Mouse (Mus musculus) retina, postnatal 1 day (tissue): ENCODE data around the gene Nudt4.
"Not testable (repeated sequence)": the region's sequence is repeated elsewhere in the genome, so short reads cannot be mapped to it uniquely, and the experiment has no call there.

Source experiments
- DNase-seq: peaks from one replicate; pipeline ENCODE4 v3.0.0-alpha.2; 2012

Nudt4 gene

DNA sequence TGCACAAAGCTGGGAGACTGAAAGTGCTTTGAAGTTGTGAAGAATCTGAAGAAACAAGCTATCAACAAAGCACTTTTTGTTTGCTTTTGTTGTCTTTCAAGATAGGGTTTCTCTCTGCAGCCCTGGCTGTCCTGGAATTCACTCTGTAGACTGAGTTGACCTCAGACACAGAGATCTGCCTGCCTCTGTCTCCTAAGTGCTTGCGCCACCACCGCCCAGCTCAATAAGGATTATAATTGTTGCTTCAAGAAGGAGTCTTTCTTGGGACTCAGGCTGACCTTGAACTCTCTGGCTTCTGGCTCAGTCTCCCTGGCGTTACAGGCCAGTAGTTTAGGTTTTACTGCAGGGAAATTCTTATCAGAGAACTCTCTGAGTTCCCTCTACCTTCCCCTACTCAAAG, 2.8 kb upstream of the Nudt4 start:
- DNase-seq, result no peak

DNA sequence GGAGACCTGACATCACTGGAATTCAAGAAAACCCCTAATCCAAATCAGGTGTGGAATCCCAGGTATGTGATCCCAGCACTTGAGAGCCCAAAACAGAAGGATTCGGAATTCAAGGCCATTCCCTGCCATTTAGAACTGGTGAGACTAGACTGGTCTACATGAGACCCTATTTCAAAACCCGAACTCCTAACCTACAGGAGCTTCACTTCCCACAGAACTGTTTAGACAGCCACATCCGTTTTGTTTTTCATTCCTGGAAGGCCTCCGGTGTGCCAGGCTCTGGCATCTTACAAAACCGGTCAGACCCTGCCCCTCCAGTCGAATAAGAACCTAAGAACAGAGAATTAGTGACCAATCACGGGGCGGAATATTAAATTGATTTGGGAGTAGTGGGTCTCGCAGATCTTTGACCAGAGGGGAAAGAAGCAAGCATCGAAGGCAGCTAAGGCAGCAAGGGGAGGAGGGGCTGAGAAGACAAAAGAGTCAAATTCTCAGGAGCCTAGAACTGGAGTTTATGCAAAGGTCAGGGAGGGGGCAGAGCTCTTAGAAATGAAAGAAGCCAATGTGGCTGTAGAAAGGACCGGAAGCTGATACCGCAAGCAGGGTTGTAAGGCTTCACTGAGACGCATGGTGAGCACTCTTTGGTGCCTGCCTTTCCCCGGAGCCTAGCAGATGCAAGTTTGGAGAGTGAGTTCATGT, 1.4 kb upstream of the Nudt4 start:
- DNase-seq, result no peak

- DNase-seq, result peak; percentile 62
Observed at GRCm38 (mm10) chr10:95562859-95563841, 796 bp downstream of the Nudt4 start.

GRCm38 (mm10) chr10:95562395-95562794, 1.6 kb downstream of the Nudt4 start:
- DNase-seq, result no peak

DNA sequence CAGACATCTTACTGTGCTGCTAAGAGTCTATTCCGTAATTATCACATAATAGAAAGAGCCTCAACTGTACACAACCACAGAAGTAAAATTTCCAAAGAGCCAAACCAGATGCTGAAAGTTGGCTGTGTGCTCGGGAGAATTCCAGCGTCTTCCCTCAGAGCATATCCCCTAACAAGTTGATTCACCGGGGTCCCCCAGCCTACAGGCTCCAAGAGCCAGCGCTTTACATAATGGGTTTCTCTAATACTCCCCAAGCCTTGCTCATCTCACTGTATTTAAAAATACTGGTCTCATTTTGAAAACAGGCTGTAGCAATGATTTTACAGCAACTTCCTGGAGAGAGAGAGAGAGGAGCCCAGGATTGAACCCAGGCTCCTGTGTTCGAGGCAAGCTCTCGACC, 2.3 kb downstream of the Nudt4 start:
- no peak for DNase-seq

GRCm38 (mm10) chr10:95560394-95560983, 3.5 kb downstream of the Nudt4 start:
- DNase-seq, result no peak

- DNase-seq, result no peak
Observed at GRCm38 (mm10) chr10:95559426-95559825, 4.5 kb downstream of the Nudt4 start.

DNA sequence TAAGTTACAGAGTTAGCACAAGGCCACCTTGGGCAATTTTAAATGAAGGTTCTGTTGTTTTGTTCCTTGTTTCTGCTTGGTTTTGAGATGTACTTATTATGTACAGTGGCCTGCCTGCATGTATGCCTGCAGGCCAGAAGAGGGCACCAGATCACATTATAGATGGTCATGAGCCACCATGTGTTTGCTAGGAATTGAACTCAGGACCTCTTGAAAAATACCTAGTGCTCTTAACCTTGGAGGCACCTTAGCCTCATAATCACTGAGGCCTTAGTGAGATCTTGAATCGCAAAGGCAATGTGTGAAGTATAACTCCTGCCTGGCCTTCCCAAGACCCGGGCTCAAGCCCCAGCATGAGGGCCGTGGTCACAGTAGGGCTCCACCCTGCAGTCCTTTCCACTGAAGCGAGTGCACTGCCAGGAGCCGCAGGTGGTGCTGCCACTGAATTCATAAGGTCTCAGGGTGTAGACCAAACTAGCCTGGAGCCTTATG, 6.6 kb downstream of the Nudt4 start:
- DNase-seq, result peak; percentile 50

GRCm38 (mm10) chr10:95555866-95556265, 8.1 kb downstream of the Nudt4 start:
- DNase-seq, result no peak

GRCm38 (mm10) chr10:95552326-95552725, 11.6 kb downstream of the Nudt4 start:
- DNase-seq, result no peak

GRCm38 (mm10) chr10:95551752-95552151, 12.2 kb downstream of the Nudt4 start:
- peak; percentile 60 for DNase-seq

- DNase-seq, result peak; percentile 57
Observed at GRCm38 (mm10) chr10:95550506-95550905, 13.4 kb downstream of the Nudt4 start.

- DNase-seq, result not testable (repeated sequence)
Observed at GRCm38 (mm10) chr10:95549080-95549479, 14.9 kb downstream of the Nudt4 start.

DNA sequence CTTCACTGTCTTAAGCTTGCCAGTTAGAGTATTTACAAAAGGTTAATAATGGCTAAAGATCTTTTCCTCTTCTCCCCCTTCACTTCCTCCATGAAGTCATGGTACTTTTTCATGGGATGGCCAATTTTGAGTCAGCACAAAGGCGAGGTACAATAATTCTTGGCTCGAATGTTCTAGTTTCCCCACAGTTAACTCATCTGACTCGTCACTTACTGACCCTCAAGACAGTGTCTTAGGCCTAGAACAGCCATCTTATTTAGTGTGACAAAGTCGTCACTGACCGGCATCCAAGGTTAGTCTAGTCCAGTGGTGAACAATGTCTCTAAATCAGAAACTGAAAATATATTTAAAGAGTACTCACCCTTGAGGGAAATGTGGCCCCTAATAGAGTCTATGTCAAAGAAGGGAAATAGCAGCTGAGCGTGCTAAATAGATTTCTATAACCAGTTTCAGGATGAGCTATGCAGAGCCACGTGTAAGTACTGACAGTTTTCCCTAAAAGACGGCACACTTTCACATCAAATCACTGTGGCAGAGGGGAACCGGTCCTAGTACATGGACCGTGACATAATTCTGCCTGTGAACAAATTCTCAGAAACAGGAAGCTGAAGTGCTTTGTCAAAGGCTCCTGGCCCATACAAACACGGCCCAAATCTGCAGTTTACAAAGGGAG, 15.7 kb downstream of the Nudt4 start:
- DNase-seq, result no peak

- DNase-seq, result no peak
Observed at GRCm38 (mm10) chr10:95546178-95546577, 17.8 kb downstream of the Nudt4 start.

- DNase-seq, result no peak
Observed at GRCm38 (mm10) chr10:95545051-95545450, 18.9 kb downstream of the Nudt4 start.

- no peak for DNase-seq
Observed at GRCm38 (mm10) chr10:95544651-95545050, 19.3 kb downstream of the Nudt4 start.

GRCm38 (mm10) chr10:95544004-95544403, 19.9 kb downstream of the Nudt4 start:
- DNase-seq, result no peak

DNA sequence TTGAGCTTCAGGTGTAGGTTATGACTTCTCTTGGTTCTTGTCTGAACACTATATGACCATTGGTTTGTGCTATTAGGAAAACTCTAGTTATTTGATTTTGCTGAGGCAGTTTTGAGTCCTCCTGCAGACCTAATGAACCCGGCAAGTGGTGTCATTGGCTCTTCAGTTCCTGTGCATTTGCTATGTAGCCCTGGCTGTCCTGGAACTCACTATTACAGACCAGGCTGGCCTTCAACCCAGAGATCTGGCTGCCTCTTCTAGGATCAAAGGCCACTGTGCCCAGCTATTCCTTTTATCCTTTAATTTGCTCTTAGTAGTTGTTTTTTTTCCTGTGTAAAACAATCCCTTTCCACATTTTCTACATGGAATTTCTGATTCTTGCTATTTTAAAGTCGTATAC, 20.6 kb downstream of the Nudt4 start:
- no peak for DNase-seq

GRCm38 (mm10) chr10:95542916-95543315, 21.0 kb downstream of the Nudt4 start:
- DNase-seq, result no peak

DNA sequence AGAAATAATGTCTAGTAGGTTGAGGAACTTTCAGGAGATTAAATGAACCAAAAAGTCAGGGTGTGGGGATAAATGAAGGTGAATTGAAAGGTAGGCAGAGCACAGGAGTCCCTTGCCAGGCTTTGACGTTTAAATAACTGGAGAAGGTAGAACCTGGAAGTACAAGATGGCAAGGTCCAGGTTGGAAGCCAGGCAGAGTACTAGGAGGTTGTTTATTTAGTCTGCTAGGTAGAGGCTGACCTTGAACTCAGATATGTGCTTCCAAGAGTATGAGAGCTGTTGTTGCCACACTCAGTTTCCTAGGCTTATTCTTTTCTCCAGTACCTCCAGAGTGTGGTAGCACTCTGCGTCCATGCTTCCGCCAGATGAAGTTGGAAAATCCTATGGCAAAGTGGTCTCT, 24.1 kb downstream of the Nudt4 start:
- DNase-seq, result no peak

DNA sequence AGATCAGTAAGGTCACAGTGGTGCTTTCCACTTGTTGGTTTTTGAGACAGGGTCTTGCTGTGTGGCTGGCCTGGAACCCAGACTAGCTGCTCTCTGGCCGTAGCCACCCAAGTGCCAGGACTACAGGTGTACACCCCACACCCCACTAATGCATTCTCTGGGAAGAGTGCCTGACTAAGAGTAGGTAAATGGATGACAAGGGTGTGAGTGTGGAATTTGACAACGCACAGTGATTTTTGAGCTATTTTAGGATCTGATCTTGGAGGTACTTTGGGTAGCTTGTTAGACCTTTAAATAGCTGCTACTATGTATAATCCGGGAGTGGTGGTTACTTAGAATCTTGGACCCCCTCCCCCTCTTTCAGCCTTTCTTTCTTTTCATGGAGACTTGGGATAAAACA, 24.7 kb downstream of the Nudt4 start:
- DNase-seq, result no peak

DNA sequence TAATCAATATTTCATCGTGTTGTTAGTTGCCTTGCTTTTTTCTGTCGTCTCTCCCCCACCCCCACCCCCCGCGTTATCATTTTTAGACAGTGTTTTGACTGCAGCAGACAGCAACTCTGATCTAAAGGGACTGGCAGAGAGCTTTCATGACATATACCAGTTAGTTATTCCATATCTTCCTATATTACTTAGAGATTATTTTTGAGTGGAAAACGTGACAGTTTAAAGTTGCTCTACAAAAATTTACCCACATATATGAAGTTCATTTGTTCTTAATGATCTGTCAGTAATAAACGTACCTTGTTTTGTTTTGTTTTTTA, 27.8 kb downstream of the Nudt4 start:
- DNase-seq, result no peak
